Mouse (Mus musculus) adrenal gland, postnatal 25 days (tissue): ENCODE measurements around the gene Iqgap3. TPM values are rescaled to one million over a fixed set of nuclear protein-coding genes. Genes with fewer than 3 reads are reported as not detected.

Experiments used
- DNase-seq: peaks from one replicate; pipeline ENCODE4 v3.0.0; 2021; ENCODE audit warnings: mixed read lengths
- long read RNA-seq: library from polyadenylated mRNA; stranded (forward); transcript quantifications from one replicate; pipeline ENCODE4 v2.0.0, GENCODE M21; 2021
- total RNA-seq: library from RNA; stranded (reverse); gene quantifications from 2 replicates; pipeline ENCODE4 v1.2.3, GENCODE M21; 2021

Iqgap3 gene
- total RNA-seq = 4.5 and 5.9 TPM in 2 replicates
- long read RNA-seq, partial matches to known transcripts = 1 of 1 reads
- long read RNA-seq, other reads (novel, unspliced or antisense) = 0 of 1 reads

GRCm38 (mm10) chr3:88081345-88082223 lies at the start of gene Iqgap3:
Iqgap3 (plus strand) TSS chr3:88081971.
- DNase-seq = peak; percentile 90

- no peak for DNase-seq
Measured at GRCm38 (mm10) chr3:88033506-88033905, 48.3 kb upstream of the Iqgap3 start.

GRCm38 (mm10) chr3:88035561-88036293 lies 46.0 kb upstream of the Iqgap3 start:
- no peak for DNase-seq

GRCm38 (mm10) chr3:88042661-88043421 lies 38.9 kb upstream of the Iqgap3 start, which contains the start of gene Gpatch4:
Gpatch4 (plus strand) TSS chr3:88043108.
- peak; percentile 76 for DNase-seq

- DNase-seq = no peak
Measured at GRCm38 (mm10) chr3:88049532-88049931, 32.2 kb upstream of the Iqgap3 start.

GRCm38 (mm10) chr3:88057030-88057429 lies 24.7 kb upstream of the Iqgap3 start:
- no peak for DNase-seq

- DNase-seq = peak; percentile 88
Measured at GRCm38 (mm10) chr3:88057902-88058696, 23.7 kb upstream of the Iqgap3 start, which contains the start of gene Naxe. Naxe (minus strand) TSS chr3:88058495.

GRCm38 (mm10) chr3:88068386-88068785 lies 13.4 kb upstream of the Iqgap3 start:
- no peak for DNase-seq

- peak; percentile 83 for DNase-seq
Measured at GRCm38 (mm10) chr3:88071783-88072182, 10.0 kb upstream of the Iqgap3 start.

GRCm38 (mm10) chr3:88073631-88074030 lies 8.1 kb upstream of the Iqgap3 start:
- no peak for DNase-seq

- no peak for DNase-seq
Measured at GRCm38 (mm10) chr3:88074351-88074750, 7.4 kb upstream of the Iqgap3 start.

- no peak for DNase-seq
Measured at GRCm38 (mm10) chr3:88074766-88075165, 7.0 kb upstream of the Iqgap3 start.

- no peak for DNase-seq
Measured at GRCm38 (mm10) chr3:88077441-88077840, 4.3 kb upstream of the Iqgap3 start.

GRCm38 (mm10) chr3:88078204-88078603 lies 3.6 kb upstream of the Iqgap3 start, which contains the start of gene Ttc24:
Ttc24 (minus strand) TSS chr3:88078304.
- no peak for DNase-seq

- no peak for DNase-seq
Measured at GRCm38 (mm10) chr3:88082224-88082618, 450 bp downstream of the Iqgap3 start.

- no peak for DNase-seq
Measured at GRCm38 (mm10) chr3:88082663-88083062, 892 bp downstream of the Iqgap3 start.

- no peak for DNase-seq
Measured at GRCm38 (mm10) chr3:88084001-88084400, 2.2 kb downstream of the Iqgap3 start.

GRCm38 (mm10) chr3:88085459-88085858 lies 3.7 kb downstream of the Iqgap3 start:
- no peak for DNase-seq

GRCm38 (mm10) chr3:88087688-88088087 lies 5.9 kb downstream of the Iqgap3 start:
- peak; percentile 26 for DNase-seq

- no peak for DNase-seq
Measured at GRCm38 (mm10) chr3:88090106-88090505, 8.3 kb downstream of the Iqgap3 start.

- DNase-seq = no peak
Measured at GRCm38 (mm10) chr3:88090616-88091015, 8.8 kb downstream of the Iqgap3 start.
